Mouse (Mus musculus): ENCODE measurements around the gene Pnck.

Gene Pnck

DNA sequence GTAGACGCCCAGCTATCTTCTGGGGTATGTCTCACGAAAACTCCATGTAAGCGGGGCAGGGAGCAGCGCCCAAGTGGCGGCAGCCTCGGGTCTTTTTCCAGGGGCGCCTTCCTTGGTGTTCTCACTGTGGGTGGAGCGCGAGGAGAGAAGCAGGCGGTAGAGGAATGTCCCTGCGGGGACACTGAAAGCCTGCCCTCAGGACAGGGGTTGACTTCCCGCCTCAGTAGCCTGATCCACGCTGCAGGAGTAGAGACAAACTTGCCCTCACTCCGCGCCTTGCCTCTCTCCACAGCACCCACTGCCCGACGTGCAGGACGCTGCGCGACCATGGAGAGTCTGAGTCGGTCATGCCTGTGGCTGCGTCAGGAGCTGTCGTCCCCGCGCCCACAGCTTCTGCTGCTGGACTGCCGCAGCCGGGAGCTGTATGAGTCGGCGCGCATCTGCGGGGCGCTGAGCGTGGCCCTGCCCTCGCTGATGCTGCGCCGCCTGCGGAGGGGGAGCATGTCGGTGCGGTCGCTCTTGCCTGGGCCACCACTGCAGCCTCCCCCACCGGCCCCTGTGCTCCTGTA lies 19.9 kb downstream of the Pnck start:
- no peak for DNase-seq (ENCODE audit: low spot score in 2 of 2)

DNA sequence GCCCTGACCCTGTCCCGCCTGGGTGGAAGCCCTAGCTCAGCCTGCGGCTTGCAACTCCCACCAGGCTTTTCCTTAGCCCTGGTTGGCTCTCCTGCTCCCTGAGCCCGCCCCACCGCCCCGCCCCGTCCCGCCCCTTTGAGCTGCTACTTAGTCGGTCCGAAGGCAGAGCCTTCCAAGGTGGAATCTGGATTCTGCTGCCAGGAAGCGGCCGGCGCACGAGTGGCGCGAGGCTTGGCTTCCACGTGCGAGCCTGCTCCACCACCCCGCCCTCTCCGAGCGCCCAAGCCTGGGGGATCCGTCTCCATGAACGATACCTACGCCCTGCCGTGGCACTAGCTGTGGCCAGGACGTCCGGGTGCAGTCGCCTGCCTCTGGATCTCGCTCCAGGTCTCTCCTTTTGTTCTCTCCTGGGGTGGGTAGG lies 20.7 kb downstream of the Pnck start, which contains the start of gene Dusp9:
Dusp9 (plus strand) TSS at position 165 of the 421 bp plus-strand sequence.
- DNase-seq (ENCODE audit: low spot score in 2 of 2) = no peak

DNA sequence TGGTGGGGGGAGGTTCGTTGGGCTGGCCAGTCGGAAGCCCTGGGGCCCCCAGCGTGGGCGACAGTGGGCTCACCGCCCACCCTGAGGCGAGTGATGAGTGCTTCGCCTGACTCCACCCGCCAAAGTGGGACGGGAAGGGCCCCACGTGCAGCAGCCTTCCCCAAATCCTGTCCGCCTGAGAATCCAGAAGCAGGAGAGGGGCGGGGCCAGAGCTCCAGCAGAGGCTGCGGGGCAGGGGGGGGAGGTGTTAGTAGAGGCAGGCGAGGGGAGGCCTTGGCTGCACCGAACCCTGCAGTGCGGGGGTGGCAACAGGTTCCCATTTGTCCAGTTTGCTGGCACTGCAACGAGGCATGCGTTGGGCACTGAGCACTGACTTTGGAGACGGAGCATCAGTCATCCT lies 22.5 kb downstream of the Pnck start:
- no peak for DNase-seq (ENCODE audit: low spot score in 2 of 2)

DNA sequence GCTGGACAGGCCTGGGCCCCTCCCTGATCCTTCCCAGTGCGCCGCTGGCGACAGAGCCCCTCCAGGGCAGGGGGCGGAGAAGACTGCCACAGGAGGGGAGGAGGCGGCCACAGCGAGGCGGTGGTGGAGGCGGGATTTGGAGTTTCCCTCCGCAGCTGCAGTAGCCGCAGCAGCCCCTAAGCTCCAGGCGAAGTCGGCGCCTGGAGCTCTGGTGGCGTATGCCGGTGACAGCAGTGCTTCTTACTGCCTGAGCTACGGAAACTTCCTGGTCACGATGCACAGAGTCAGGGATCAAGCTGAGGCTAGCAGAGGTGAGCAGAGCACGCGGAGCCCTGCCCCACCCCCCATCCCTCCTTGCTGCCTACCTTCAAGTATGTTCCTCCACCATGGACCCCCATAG lies 24.5 kb downstream of the Pnck start:
- DNase-seq (ENCODE audit: low spot score in 2 of 2) = no peak

DNA sequence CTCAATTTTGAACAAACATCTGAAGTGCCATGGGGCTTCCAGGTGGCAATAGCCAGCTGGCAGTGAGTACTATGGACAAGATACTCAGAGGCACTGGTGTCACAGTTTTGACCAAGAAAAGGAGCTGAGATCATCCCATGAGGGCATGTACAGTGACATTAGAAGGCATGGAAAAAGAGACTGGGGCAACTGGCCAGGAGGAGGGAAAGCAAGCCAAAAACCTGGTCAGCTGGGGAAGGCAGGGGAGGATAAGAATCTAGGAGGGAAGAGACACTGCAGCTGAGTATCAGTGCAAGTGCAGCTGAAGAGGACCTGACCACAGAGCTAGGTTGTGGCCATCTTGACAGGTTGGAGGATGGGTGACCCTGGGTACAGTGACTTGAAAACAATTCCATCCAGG lies 32.9 kb downstream of the Pnck start:
- DNase-seq (ENCODE audit: low spot score in 2 of 2) = no peak

DNA sequence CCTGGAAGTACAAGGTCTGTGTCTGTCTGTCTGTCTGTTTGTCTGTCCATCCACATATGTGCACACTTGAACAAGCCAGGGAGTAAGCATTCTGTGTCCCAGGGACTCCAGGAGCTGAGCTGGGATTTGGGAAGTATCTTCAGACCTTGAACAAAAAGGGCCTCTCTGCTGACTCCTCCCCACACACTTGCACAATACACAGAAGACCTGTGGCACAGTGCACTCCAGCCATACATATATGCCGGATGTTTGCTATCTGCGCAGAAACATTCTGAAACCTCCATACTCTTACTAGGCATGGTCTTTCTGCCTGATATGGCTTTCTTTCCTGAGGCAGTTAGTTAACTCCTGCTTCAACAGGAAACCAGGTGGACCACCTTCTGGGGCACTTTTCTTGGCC lies 40.0 kb downstream of the Pnck start:
- no peak for DNase-seq (ENCODE audit: low spot score in 2 of 2)

DNA sequence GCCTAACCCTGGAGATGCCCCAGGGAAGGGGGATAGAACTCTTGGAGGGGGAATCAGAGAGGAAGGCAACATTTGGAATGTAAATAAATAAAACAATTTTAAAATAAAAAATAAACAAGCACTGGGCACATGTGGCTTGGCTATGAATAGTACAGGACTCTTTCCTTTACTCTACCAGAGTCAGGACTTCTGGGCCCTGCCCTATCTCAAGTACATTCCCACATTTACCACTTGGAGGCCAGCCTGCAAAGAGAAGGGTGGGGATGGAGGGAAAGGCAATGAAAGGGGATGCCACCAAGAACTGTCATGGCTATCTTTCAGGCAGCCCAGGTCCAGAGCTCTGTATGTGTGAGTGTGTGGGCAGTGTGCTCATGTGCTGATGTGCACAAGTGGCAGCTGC lies 40.5 kb downstream of the Pnck start:
- no peak for DNase-seq (ENCODE audit: low spot score in 2 of 2)

DNA sequence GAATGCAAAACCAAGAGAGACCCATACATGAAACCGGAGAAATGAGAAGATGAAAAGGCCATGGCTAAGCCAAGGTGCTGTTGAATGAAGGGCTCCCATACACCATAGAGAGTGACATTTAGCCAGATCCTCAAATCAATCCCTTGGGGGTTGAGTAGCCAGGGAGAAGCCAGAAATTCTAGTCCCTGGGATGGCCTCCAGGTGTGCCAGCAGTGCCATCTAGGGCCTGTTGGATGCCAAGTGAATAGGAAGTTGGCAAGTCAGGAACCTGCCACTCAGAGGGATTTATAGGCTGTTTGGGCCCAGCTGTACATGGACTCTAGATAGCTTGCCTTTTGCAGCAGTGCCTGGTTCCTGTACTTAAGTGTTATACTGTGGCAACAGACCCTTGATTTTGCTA lies 44.0 kb downstream of the Pnck start:
- no peak for DNase-seq (ENCODE audit: low spot score in 2 of 2)

DNA sequence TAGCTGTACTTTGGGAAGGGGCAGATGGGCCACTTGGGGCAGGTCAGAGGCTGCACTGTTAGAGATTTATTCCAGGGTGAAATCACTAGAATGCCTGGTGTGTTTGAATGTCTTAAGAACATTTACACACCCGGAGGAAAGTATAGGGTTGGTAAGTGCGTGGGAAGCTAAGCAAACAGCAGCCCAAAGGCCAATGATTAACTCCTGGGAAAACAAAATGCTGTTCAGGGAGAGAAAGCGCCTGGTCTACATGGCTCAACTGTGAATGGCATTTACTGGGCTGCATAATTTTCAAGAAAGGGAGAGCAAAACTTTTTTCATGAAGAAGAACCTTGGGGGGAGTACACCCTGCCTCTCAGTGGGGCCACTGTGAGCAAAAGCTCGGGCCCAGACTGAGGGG lies 46.3 kb downstream of the Pnck start:
- DNase-seq (ENCODE audit: low spot score in 2 of 2) = no peak
